Mouse (Mus musculus): Measurements from ENCODE around the gene Uqcc1. TPM values are rescaled to one million over a fixed set of nuclear protein-coding genes. Genes with fewer than 3 reads are reported as not detected.
A peak's percentile ranks its signal among the peaks of the same experiment; 100 is the strongest.

Uqcc1 gene
- total RNA-seq (2014; fragmentation: Nextera tagmentation) = 27.8 and 29.9 TPM in 2 replicates
- 35.8 and 39.1 TPM in 2 replicates for total RNA-seq (2017)
- polyA plus RNA-seq (2012) = 4.2 TPM in 2 replicates

- ATAC-seq (ENCODE audit: extremely low read depth, insufficient number of reproducible peaks, low FRiP score, poor library complexity, severe bottlenecking) (peak; percentile 88), DNase-seq (ENCODE audit: low spot score) (peak; percentile 73)
- TF ChIP-seq GATA1 (IDR thresholded peaks at IDR 0.05; ENCODE audit: borderline replicate concordance, low read length) = no peak
Observed at GRCm38 (mm10) chr2:155929531-155930442, at the start of gene Uqcc1. TSS of gene Uqcc1 (minus strand) at chr2:155930310.

DNA sequence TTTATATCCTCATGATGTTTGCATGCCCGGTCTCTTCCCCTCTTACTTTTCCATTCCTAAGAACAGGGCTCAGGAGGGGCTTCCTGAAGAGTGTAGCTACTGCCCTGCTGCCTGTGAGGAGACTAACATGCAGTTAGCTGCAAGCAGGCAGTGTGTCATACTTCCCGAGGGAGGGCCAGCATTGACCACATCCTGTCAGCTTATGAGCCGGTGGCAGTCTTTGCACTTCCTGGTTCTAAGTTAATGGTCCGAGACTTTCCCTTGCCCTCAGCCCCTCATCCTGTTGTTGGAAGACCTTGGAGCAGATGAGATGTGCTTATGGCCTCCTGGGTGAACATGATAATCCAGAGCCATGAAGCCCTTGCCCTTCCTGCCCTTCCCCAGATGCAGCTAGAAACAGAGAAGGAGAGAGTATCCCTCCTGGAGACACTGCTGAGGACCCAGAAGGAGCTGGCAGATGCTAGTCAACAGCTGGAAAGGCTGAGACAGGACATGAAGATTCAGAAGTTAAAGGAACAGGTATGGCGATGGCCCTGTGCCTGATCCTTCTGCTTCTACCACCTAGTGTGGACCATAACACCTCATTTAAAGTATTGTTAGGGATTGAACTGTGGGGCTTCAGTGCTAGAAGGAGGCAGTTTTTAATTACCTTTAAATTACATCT lies 49.4 kb upstream of the Uqcc1 start:
- Histone ChIP-seq H3K4me3 (ENCODE audit: low read depth, low read length) (no peak overlapping the region), H3K36me3 (replicated peaks) (peaks cover 84% of the 10 kb centered on the region), H3K4me1 (ENCODE audit: insufficient read depth, low read depth, low read length) (peaks cover 10% of the 10 kb centered on the region), H3K27me3 (ENCODE audit: insufficient read depth, low read length) (no peaks in the 10 kb centered on the region), H3K9me3 (replicated peaks) (no peaks in the 10 kb centered on the region)
- peak; percentile 18 for DNase-seq (ENCODE audit: low spot score)
- ATAC-seq (ENCODE audit: extremely low read depth, insufficient number of reproducible peaks, low FRiP score, poor library complexity, severe bottlenecking) = peak; percentile 66
- TF ChIP-seq GATA1 (IDR thresholded peaks at IDR 0.05; ENCODE audit: borderline replicate concordance, low read length) = no peak
- no peak for TF ChIP-seq GATA2 (IDR thresholded peaks at IDR 0.05; ENCODE audit: borderline replicate concordance, low read depth, low read length)
- no peak for TF ChIP-seq POLR2AphosphoS5 (IDR thresholded peaks at IDR 0.05; ENCODE audit: insufficient replicate concordance, low read depth, low read length)
- no peak for TF ChIP-seq CTCF (IDR thresholded peaks at IDR 0.05; ENCODE audit: low read depth, low read length)
- TF ChIP-seq TAL1 (conservative IDR thresholded peaks at IDR 0.05; ENCODE audit: low read depth, low read length) = no peak

More at GRCm38 (mm10) chr2:155929531-155930442, at the start of gene Uqcc1:
- H3K27me3 ChIP-seq (ENCODE audit: insufficient read depth, low read length) = no peaks in the 10 kb centered on the region
- no peaks in the 10 kb centered on the region for H3K9me3 ChIP-seq (replicated peaks)
- peak within 1 kb of the TSS; percentile 78 for H3K4me3 ChIP-seq (ENCODE audit: low read depth, low read length)
- H3K36me3 ChIP-seq (replicated peaks) = peaks cover 16% of the 10 kb centered on the region
- H3K4me1 ChIP-seq (ENCODE audit: insufficient read depth, low read depth, low read length) = peaks cover 32% of the 10 kb centered on the region

DNA sequence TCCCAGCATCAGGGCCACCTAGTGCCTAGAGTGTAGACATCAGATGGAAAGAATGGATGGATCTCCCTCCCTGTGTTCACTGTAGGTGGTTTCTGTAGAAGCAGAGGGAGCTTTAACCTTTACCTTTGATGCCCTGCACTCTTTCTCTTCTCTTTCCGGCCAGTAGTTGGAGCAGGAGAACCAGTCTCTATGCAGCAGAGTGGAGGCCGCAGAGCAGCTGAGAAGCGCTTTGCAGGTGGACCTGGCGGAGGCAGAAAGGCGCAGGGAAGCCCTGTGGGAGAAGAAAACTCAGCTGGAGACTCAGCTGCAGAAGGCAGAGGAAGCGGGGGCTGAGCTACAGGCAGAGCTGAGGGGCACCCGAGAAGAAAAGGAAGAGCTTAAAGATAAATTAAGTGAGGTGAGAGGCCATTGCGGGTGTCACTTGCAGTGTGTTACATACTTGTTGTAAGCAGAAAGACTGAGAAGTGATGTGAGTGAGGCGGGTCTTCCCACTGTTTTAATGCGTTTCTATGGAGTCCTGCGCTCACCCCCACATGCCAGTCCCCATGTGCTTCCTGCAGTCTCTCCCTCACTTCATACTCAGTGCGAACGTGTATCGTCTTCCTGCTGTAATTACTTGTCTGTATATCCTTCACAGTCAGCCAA lies 44.1 kb upstream of the Uqcc1 start:
- no peak for DNase-seq (ENCODE audit: low spot score)
- H3K9me3 ChIP-seq (replicated peaks) = no peaks in the 10 kb centered on the region
- no peak for TF ChIP-seq TAL1 (conservative IDR thresholded peaks at IDR 0.05; ENCODE audit: low read depth, low read length)
- TF ChIP-seq GATA2 (IDR thresholded peaks at IDR 0.05; ENCODE audit: borderline replicate concordance, low read depth, low read length) = no peak
- TF ChIP-seq POLR2AphosphoS5 (IDR thresholded peaks at IDR 0.05; ENCODE audit: insufficient replicate concordance, low read depth, low read length) = no peak
- TF ChIP-seq GATA1 (IDR thresholded peaks at IDR 0.05; ENCODE audit: borderline replicate concordance, low read length) = no peak
- no peak for TF ChIP-seq CTCF (IDR thresholded peaks at IDR 0.05; ENCODE audit: low read depth, low read length)
- H3K36me3 ChIP-seq (replicated peaks) = peaks cover 85% of the 10 kb centered on the region
- no peak overlapping the region for H3K4me3 ChIP-seq (ENCODE audit: low read depth, low read length)
- H3K27me3 ChIP-seq (ENCODE audit: insufficient read depth, low read length) = no peaks in the 10 kb centered on the region
- H3K4me1 ChIP-seq (ENCODE audit: insufficient read depth, low read depth, low read length) = peaks cover 5% of the 10 kb centered on the region
- no peak for ATAC-seq (ENCODE audit: extremely low read depth, insufficient number of reproducible peaks, low FRiP score, poor library complexity, severe bottlenecking)

DNA sequence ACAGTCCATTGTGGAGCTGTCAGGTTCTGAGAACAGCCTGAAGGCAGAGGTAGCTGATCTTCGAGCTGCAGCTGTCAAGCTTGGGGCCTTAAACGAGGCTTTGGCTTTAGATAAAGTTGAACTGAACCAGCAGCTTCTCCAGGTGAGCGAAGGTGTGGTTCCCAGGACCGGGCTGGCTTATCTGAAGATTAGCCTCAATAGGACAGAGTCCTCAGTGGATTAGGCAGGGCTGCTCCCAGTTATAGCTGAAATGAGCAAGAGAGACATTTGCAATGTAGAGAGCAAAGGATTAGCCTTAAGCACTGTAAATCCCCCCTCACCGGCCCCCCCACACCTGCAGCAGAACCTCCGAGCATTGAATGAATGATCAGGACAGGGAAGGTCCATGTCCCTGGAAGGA lies 43.2 kb upstream of the Uqcc1 start:
- Histone ChIP-seq H3K9me3 (replicated peaks) (no peaks in the 10 kb centered on the region), H3K27me3 (ENCODE audit: insufficient read depth, low read length) (no peaks in the 10 kb centered on the region), H3K4me3 (ENCODE audit: low read depth, low read length) (no peak overlapping the region), H3K4me1 (ENCODE audit: insufficient read depth, low read depth, low read length) (0 out of 2 replicates have a peak, but pooled peaks cover 2% of the 10 kb centered on the region), H3K36me3 (replicated peaks) (peaks cover 89% of the 10 kb centered on the region)
- no peak for DNase-seq (ENCODE audit: low spot score)
- TF ChIP-seq POLR2AphosphoS5 (IDR thresholded peaks at IDR 0.05; ENCODE audit: insufficient replicate concordance, low read depth, low read length) (no peak), GATA2 (IDR thresholded peaks at IDR 0.05; ENCODE audit: borderline replicate concordance, low read depth, low read length) (no peak), GATA1 (IDR thresholded peaks at IDR 0.05; ENCODE audit: borderline replicate concordance, low read length) (no peak), CTCF (IDR thresholded peaks at IDR 0.05; ENCODE audit: low read depth, low read length) (no peak), TAL1 (conservative IDR thresholded peaks at IDR 0.05; ENCODE audit: low read depth, low read length) (no peak)
- no peak for ATAC-seq (ENCODE audit: extremely low read depth, insufficient number of reproducible peaks, low FRiP score, poor library complexity, severe bottlenecking)

- Histone ChIP-seq H3K36me3 (replicated peaks) (peaks cover 84% of the 10 kb centered on the region), H3K4me1 (ENCODE audit: insufficient read depth, low read depth, low read length) (peaks cover 8% of the 10 kb centered on the region), H3K9me3 (replicated peaks) (no peaks in the 10 kb centered on the region), H3K4me3 (ENCODE audit: low read depth, low read length) (no peak overlapping the region), H3K27me3 (ENCODE audit: insufficient read depth, low read length) (no peaks in the 10 kb centered on the region)
- ATAC-seq (ENCODE audit: extremely low read depth, insufficient number of reproducible peaks, low FRiP score, poor library complexity, severe bottlenecking) (no peak), DNase-seq (ENCODE audit: low spot score) (no peak)
- TF ChIP-seq POLR2AphosphoS5 (IDR thresholded peaks at IDR 0.05; ENCODE audit: insufficient replicate concordance, low read depth, low read length) (no peak), CTCF (IDR thresholded peaks at IDR 0.05; ENCODE audit: low read depth, low read length) (no peak), GATA2 (IDR thresholded peaks at IDR 0.05; ENCODE audit: borderline replicate concordance, low read depth, low read length) (no peak), GATA1 (IDR thresholded peaks at IDR 0.05; ENCODE audit: borderline replicate concordance, low read length) (no peak), TAL1 (conservative IDR thresholded peaks at IDR 0.05; ENCODE audit: low read depth, low read length) (no peak)
Observed at GRCm38 (mm10) chr2:155962991-155963390, 32.9 kb upstream of the Uqcc1 start.

GRCm38 (mm10) chr2:155961862-155962261 lies 31.8 kb upstream of the Uqcc1 start:
- Histone ChIP-seq H3K4me1 (ENCODE audit: insufficient read depth, low read depth, low read length) (peaks cover 16% of the 10 kb centered on the region), H3K36me3 (replicated peaks) (peaks cover 73% of the 10 kb centered on the region), H3K9me3 (replicated peaks) (no peaks in the 10 kb centered on the region), H3K4me3 (ENCODE audit: low read depth, low read length) (no peak overlapping the region), H3K27me3 (ENCODE audit: insufficient read depth, low read length) (no peaks in the 10 kb centered on the region)
- DNase-seq (ENCODE audit: low spot score) = no peak
- no peak for ATAC-seq (ENCODE audit: extremely low read depth, insufficient number of reproducible peaks, low FRiP score, poor library complexity, severe bottlenecking)
- TF ChIP-seq POLR2AphosphoS5 (IDR thresholded peaks at IDR 0.05; ENCODE audit: insufficient replicate concordance, low read depth, low read length) (no peak), TAL1 (conservative IDR thresholded peaks at IDR 0.05; ENCODE audit: low read depth, low read length) (no peak), GATA2 (IDR thresholded peaks at IDR 0.05; ENCODE audit: borderline replicate concordance, low read depth, low read length) (no peak), CTCF (IDR thresholded peaks at IDR 0.05; ENCODE audit: low read depth, low read length) (no peak), GATA1 (IDR thresholded peaks at IDR 0.05; ENCODE audit: borderline replicate concordance, low read length) (no peak)

Measured in G1E (cell line).